In the genomic region with DNA sequence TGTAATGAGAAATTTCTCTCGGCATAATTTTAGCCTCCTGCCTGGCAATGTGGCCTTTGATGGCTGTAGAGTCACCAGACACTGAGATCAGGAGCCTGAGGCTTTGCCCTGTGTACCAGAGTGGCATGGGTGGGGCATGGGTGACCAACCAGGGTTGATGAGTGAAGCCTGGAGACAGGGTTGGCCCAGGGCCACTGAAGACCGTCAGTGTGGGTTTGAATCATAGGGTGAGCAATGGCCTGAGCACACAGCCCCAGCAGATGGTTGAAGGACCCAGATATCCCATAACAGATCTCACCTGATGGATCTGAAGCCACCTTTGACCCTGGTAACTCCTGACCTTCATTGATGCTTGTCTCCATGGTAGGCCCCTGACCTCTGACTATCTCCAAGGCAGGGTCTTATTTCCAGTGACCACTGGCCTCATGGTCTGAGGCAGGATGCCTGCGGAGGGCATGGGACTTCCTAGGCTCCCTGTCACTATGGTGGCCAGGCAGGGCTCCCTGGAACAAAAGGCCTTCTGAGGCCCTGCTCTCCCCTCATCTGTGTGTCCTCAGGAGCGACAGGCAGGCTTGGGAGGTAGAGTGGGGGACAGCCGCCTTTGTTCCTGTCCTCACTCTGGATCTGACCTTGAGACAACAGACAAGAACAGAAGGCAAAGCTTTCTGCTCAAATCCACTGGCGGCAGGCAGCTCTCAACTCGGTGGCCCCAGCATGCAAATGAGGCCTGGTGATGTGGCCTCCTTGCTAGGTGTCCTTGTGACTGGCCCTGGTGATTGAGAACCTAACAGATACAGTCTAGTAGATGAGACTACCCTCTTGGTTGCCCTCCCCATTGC, we compare ENCODE assay signal across 1 mouse cellular context.
TF ChIP-seq lines count a peak whose summit lies in the region.

No protein-coding gene starts in this region.

TF ChIP-seq in CH12.LX, 34 proteins besides CTCF, POLR2A, EP300 and RAD21 (continued from another document):
- TF ChIP-seq POLR2AphosphoS2 (IDR thresholded peaks at IDR 0.05; ENCODE audit: low read depth, low read length) (no peak), USF1 (IDR thresholded peaks at IDR 0.05; ENCODE audit: low read depth, low read length) (no peak), SIN3A (IDR thresholded peaks at IDR 0.05; ENCODE audit: low read length) (no peak), HCFC1 (IDR thresholded peaks at IDR 0.05; ENCODE audit: low read depth, low read length) (no peak), MXI1 (IDR thresholded peaks at IDR 0.05; ENCODE audit: low read depth, low read length) (0 out of 2 replicates have a peak, but pooled peaks have one; percentile 46), TBP (conservative IDR thresholded peaks at IDR 0.05; ENCODE audit: low read depth, low read length) (0 out of 2 replicates have a peak, but pooled peaks have one; percentile 37), SMC3 (IDR thresholded peaks at IDR 0.05; ENCODE audit: low read depth, low read length) (no peak), CHD2 (IDR thresholded peaks at IDR 0.05; ENCODE audit: low read length) (no peak), NELFE (IDR thresholded peaks at IDR 0.05; ENCODE audit: low read depth, low read length) (no peak), ZMIZ1 (IDR thresholded peaks at IDR 0.05; ENCODE audit: low read depth, low read length) (0 out of 2 replicates have a peak, but pooled peaks have one; percentile 47), KAT2A (IDR thresholded peaks at IDR 0.05; ENCODE audit: insufficient replicate concordance, low read length) (no peak), MAX (IDR thresholded peaks at IDR 0.05; ENCODE audit: low read length) (no peak), MYC (IDR thresholded peaks at IDR 0.05; ENCODE audit: low read depth, low read length) (no peak), IRF4 (IDR thresholded peaks at IDR 0.05; ENCODE audit: low read depth, low read length) (no peak), ELF1 (IDR thresholded peaks at IDR 0.05; ENCODE audit: low read depth, low read length) (0 out of 2 replicates have a peak, but pooled peaks have one; percentile 10), MEF2A (IDR thresholded peaks at IDR 0.05; ENCODE audit: borderline replicate concordance, low read depth, low read length) (no peak), PAX5 (IDR thresholded peaks at IDR 0.05; ENCODE audit: low read length) (no peak), ZNF384 (IDR thresholded peaks at IDR 0.05; ENCODE audit: low read depth, low read length) (no peak), ETS1 (conservative IDR thresholded peaks at IDR 0.05; ENCODE audit: low read depth, low read length) (no peak)
